Mouse (Mus musculus): ENCODE measurements around the gene Rgl1.

Gene Rgl1

GRCm38 (mm10) chr1:152766032-152766772, at the start of gene Rgl1, which contains the start of gene Arpc5:
Rgl1 (minus strand) TSS chr1:152766351.
Arpc5 (plus strand) TSS chr1:152766542.
- ATAC-seq (ENCODE audit: low TSS enrichment): peak; percentile 86

- ATAC-seq (ENCODE audit: low TSS enrichment): peak; percentile 25; the same call in 1 of the 2 replicates
Observed at GRCm38 (mm10) chr1:152815265-152815701, 49.1 kb upstream of the Rgl1 start.

- ATAC-seq (ENCODE audit: low TSS enrichment): no peak
Observed at GRCm38 (mm10) chr1:152810533-152811439, 44.6 kb upstream of the Rgl1 start.

GRCm38 (mm10) chr1:152809541-152810252, 43.5 kb upstream of the Rgl1 start:
- peak; percentile 58 for ATAC-seq (ENCODE audit: low TSS enrichment)

- no peak for ATAC-seq (ENCODE audit: low TSS enrichment)
Observed at GRCm38 (mm10) chr1:152808392-152808680, 42.2 kb upstream of the Rgl1 start.

- ATAC-seq (ENCODE audit: low TSS enrichment): no peak
Observed at GRCm38 (mm10) chr1:152807619-152808391, 41.7 kb upstream of the Rgl1 start.

GRCm38 (mm10) chr1:152804907-152805306, 38.8 kb upstream of the Rgl1 start:
- ATAC-seq (ENCODE audit: low TSS enrichment): no peak

GRCm38 (mm10) chr1:152800633-152801176, 34.6 kb upstream of the Rgl1 start:
- ATAC-seq (ENCODE audit: low TSS enrichment): no peak

- peak; percentile 91 for ATAC-seq (ENCODE audit: low TSS enrichment)
Observed at GRCm38 (mm10) chr1:152799897-152800296, 33.7 kb upstream of the Rgl1 start, which contains the start of gene Ncf2. Ncf2 (plus strand) TSS chr1:152800194.

GRCm38 (mm10) chr1:152798125-152798524, 32.0 kb upstream of the Rgl1 start:
- no peak for ATAC-seq (ENCODE audit: low TSS enrichment)

GRCm38 (mm10) chr1:152796683-152797263, 30.6 kb upstream of the Rgl1 start:
- no peak for ATAC-seq (ENCODE audit: low TSS enrichment)

GRCm38 (mm10) chr1:152795688-152796255, 29.6 kb upstream of the Rgl1 start:
- no peak for ATAC-seq (ENCODE audit: low TSS enrichment)

- ATAC-seq (ENCODE audit: low TSS enrichment): no peak
Observed at GRCm38 (mm10) chr1:152793495-152794130, 27.5 kb upstream of the Rgl1 start.

- ATAC-seq (ENCODE audit: low TSS enrichment): peak; percentile 78
Observed at GRCm38 (mm10) chr1:152792736-152793494, 26.8 kb upstream of the Rgl1 start.

- no peak for ATAC-seq (ENCODE audit: low TSS enrichment)
Observed at GRCm38 (mm10) chr1:152791269-152791668, 25.1 kb upstream of the Rgl1 start.

- ATAC-seq (ENCODE audit: low TSS enrichment): no peak
Observed at GRCm38 (mm10) chr1:152790821-152791220, 24.7 kb upstream of the Rgl1 start.

- 0 out of 2 replicates have a peak, but pooled peaks have one; percentile 47 for ATAC-seq (ENCODE audit: low TSS enrichment)
Observed at GRCm38 (mm10) chr1:152790254-152790653, 24.1 kb upstream of the Rgl1 start.

- ATAC-seq (ENCODE audit: low TSS enrichment): no peak
Observed at GRCm38 (mm10) chr1:152788121-152788660, 22.0 kb upstream of the Rgl1 start.

GRCm38 (mm10) chr1:152786953-152787352, 20.8 kb upstream of the Rgl1 start:
- ATAC-seq (ENCODE audit: low TSS enrichment): no peak
